Mouse (Mus musculus): ENCODE measurements around the gene Parvb.

DNA sequence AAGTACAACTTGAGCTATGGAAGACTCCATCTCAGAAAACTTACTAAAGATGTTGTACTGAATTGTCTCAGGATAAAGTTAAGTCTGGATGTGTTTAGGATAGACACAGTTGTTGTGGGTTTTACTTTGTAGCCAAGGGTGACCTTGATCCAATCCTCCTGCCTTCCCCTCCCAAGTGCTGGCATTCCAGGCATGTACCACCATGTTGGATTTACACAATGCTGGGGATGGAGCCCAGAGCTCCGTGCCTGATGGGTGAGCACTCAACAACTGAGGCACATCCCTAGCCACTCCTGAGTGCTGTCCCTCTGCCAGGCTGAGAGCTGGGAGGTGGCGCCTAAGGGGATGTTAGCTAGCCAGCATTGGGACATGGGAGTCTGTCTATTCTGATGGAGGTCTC is 16.6 kb upstream of the Parvb start:
- TF ChIP-seq CTCF (IDR thresholded peaks at IDR 0.05; ENCODE audit: low read depth, low read length) (no peak), POLR2A (IDR thresholded peaks at IDR 0.05; ENCODE audit: insufficient read depth, low read length) (no peak)
